Mouse (Mus musculus) hindbrain, embryonic 14.5 days (tissue): ENCODE measurements around the gene Gm14819. TPM values are rescaled to one million over a fixed set of nuclear protein-coding genes. Genes with fewer than 3 reads are reported as not detected.
"Not testable (repeated sequence)": the region's sequence is repeated elsewhere in the genome, so short reads cannot be mapped to it uniquely, and the experiment has no call there.

Experiments
- ATAC-seq: fragments of 200-750 bp; cut with Nextera tagmentation; 2 replicates; pipeline ENCODE4 v1.8.0; 2017; ENCODE audit warnings: moderate number of reproducible peaks, mild to moderate bottlenecking, moderate TSS enrichment, moderate library complexity; ENCODE audit not compliant: low FRiP score
- DNase-seq: peaks from one replicate; pipeline ENCODE4 v3.0.0-alpha.2; 2015; ENCODE audit warnings: low spot score
- H3K27ac ChIP-seq: fragments of 300-500 bp; sonication (generic); 2 replicates; pipeline ENCODE4 v1.5.1; 2014; ENCODE audit warnings: mild to moderate bottlenecking, moderate library complexity
- H3K27me3 ChIP-seq: fragments of 300-500 bp; sonication (generic); 2 replicates; pipeline ENCODE4 v1.6.1; 2014; ENCODE audit warnings: mild to moderate bottlenecking, low read length, mixed read lengths; ENCODE audit not compliant: control insufficient read depth, insufficient read depth
- H3K36me3 ChIP-seq: fragments of 300-500 bp; sonication (generic); replicated peaks from 2 replicates; pipeline ENCODE4 v1.6.1; 2014; ENCODE audit not compliant: control insufficient read depth, insufficient read depth
- H3K4me1 ChIP-seq: fragments of 300-500 bp; sonication (generic); replicated peaks from 2 replicates; pipeline ENCODE4 v1.6.1; 2014; ENCODE audit warnings: antibody characterized with exemption, low read length, mixed read lengths; ENCODE audit not compliant: control insufficient read depth, insufficient read depth
- H3K4me2 ChIP-seq: fragments of 300-500 bp; sonication (generic); replicated peaks from 2 replicates; pipeline ENCODE4 v1.6.1; 2014; ENCODE audit warnings: mild to moderate bottlenecking, moderate library complexity
- H3K4me3 ChIP-seq: fragments of 300-500 bp; sonication (generic); replicated peaks from 2 replicates; pipeline ENCODE4 v1.5.1; 2014; ENCODE audit warnings: mild to moderate bottlenecking, low read length
- H3K9ac ChIP-seq: fragments of 300-500 bp; sonication (generic); 2 replicates; pipeline ENCODE4 v1.6.1; 2014
- H3K9me3 ChIP-seq: fragments of 300-500 bp; sonication (generic); 2 replicates; pipeline ENCODE4 v1.6.1; 2016; ENCODE audit warnings: low read length; ENCODE audit not compliant: control insufficient read depth
- WGBS: fragments of 180-500 bp; shearing (Covaris S2); extraction: QIAGEN DNeasy Blood & Tissue Kit; methylation state at CpG from one replicate; pipeline ENCODE4 v1.1.7; 2014; 5-methylcytosine and 5-hydroxymethylcytosine counted together
- polyA plus RNA-seq: library from polyadenylated mRNA; unstranded; fragments of >200 nt; fragmentation: Nextera tagmentation; extraction: Ambion mirVana; gene quantifications from 2 replicates; pipeline ENCODE4 v1.2.1, GENCODE M21; 2014

The Gm14819 gene
- polyA plus RNA-seq = not detected in 2 replicates

GRCm38 (mm10) chrX:35403883-35404282, at the start of gene Gm14819:
Gene Gm14819, plus strand, starts transcription at chrX:35404183.
- H3K4me3 ChIP-seq, DNase-seq, H3K4me2 ChIP-seq, H3K27me3 ChIP-seq, H3K9me3 ChIP-seq, H3K27ac ChIP-seq, ATAC-seq, H3K4me1 ChIP-seq, H3K9ac ChIP-seq, H3K36me3 ChIP-seq: not testable (repeated sequence)
- WGBS = no CpG with 5 or more reads among the region's 6 CpGs
